Mouse (Mus musculus) T-helper 17 cell (primary cell): ENCODE data around the gene Lyg2.

Experiments
- in situ Hi-C, 2 experiments: fragments of 300-600 bp; cut with MboI, MseI; formaldehyde crosslinking; loops; 1 replicate in 1 of 2; 2 replicates in 1 of 2; pipeline ENCODE4 v1.15.1; 2025; ENCODE audit warnings: high pct_unique_total_duplicates in 2 of 2

Lyg2 gene

DNA sequence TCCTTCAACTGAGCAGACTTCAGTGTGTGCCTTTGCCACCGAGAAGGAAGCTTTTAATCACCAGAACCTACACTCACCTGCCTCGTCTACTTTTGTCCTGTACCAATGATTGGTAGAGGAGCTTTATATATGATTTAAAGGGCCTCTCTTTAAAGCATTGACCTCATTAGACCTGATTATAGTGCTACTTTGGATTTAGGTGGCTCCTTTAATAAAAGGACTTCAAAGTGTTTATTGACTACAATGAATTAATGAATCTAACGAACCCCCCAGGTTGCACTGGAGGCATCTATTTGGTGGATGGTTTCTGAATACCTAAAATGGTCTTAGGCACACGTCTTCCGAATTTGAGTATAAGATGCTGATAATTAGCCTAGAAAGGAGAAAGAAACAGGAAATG lies at the start of gene Lyg2:
Gene Lyg2 (minus strand): TSS at position 101 of the 400 bp plus-strand sequence.
- in situ Hi-C loops = no loop called here

DNA sequence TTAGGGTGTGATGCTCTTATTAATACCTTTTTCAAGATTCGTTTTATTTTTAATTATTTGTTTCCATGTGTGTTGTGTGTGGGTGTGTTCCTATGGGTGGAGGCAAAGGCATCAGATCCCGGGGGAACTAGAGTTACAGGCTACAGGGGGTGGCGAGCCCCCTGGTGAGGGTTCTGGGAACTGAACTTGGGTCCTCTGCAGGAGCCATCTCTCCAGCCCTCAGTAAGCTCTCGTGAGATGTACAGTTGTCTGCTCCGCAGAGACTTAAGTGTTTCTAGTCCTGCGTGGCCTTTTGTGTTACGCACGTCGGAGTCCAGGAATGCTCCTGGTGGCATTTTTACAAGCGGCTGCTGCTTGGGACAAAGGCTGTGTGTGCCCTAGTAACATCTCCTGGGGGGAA lies 49.3 kb upstream of the Lyg2 start:
- in situ Hi-C loops = no loop called here

DNA sequence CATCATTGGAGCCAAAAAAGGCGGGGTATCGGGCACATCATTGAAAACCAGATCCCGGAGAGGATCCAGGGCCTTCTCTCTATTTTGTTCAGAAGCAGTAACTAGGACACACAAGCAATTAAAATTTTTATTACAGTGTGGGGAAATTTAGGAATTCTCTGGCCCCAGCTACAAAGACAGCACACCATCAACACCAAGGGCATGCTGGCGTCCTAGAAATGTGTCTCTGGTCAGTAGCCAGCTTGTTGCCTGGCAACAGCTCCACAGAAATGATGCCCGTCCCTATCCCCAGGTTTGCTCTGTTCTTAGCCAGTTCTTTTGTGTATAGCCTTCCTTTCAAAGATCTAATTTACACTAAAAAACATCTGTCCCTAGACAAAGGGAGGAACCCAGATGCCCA lies 43.2 kb upstream of the Lyg2 start:
- in situ Hi-C loops = no loop called here

DNA sequence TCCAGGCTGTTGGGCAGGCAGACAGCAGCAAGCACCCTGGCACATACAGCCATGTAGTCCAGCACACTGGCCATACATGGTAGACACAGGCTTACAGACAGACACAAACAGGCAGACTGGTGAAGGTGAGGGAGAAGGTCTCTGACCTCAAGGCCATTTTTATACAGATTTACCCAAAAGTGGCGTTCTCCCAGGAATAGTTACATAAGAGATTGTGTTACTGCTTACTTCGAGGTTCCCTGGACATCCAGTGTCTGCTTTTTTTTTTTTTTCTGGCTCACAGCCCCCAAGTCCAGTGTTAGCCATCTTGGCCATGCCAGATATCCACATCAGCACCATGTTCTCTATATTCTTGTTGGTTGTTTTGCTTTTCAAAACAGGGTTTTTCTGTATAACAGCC lies 42.2 kb upstream of the Lyg2 start:
- in situ Hi-C loops = no loop called here

DNA sequence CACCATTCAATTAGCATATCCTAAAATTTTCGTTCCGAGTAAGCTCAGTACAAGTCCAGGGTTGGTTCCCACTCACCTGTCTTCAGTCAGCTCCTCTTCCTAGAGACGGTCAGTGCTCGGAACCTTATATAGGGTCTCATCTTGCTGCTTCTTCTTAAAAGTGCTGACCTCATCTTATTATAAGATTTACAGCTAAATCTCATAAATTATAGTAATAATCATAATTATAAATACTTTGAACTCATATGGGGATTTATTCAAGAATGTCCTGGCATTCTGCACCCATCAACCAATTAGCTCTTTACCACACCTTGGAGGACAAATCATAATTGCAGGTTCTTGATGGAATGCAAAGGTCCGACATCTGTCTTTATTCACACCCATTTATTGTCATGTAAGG lies 41.4 kb upstream of the Lyg2 start, which contains the start of gene Lyg1:
Gene Lyg1 (minus strand): TSS at position 101 of the 400 bp plus-strand sequence.
- in situ Hi-C loops = no loop called here

DNA sequence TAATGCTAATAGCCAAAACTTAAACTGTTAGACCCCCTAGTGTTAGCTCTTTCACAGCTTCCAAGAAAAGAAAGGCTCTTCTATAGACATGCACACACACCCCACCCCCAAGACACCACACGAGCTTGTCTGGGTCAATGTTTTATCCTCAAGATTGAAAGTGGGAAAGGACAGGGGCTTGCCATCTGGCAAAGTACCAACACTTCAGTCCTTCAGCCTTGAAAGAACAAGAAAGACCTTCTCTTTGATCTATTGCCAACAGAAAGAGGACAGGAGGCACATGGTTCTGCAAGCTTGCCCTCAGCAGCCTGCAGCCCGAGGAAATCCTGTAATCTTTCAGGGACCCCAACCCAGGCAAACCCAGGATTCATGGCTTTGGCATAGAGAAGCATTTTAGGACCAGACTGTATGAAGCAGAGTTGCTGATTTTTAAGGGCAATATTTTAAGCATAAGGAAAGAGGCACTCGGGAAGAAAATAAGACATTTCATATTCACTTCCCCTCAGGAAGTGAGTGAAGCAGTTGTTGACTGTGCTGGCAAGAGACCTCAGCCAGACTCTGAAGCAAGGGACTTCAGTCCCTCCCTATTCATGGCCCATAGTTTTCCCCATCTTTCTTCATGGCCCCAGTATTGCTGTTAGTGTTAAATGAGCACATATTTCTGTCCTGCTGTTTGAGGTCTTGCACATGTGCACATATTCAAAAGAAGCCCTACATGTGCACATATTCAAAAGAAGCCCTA lies 40.6 kb upstream of the Lyg2 start:
- in situ Hi-C loops = no loop called here

DNA sequence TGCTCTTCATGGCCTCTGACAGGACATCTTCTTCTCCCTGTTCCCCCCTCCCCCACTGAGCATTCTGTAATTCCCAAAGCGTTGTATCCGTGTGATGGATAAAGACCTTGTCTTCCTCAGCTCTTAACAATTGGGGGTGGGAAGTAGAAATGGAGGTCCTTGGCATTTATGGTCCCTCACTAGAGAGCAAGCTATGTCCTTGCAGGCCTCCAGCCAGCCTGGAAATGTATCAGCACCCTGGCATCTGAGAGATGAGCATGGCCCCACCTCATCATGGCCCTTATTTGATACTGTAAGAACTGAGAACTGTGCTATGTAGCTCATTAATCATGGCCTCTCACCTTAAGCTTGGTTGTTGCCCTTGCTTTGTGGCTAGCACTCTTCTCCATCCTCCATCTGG lies 39.0 kb upstream of the Lyg2 start:
- in situ Hi-C loops = no loop called here

DNA sequence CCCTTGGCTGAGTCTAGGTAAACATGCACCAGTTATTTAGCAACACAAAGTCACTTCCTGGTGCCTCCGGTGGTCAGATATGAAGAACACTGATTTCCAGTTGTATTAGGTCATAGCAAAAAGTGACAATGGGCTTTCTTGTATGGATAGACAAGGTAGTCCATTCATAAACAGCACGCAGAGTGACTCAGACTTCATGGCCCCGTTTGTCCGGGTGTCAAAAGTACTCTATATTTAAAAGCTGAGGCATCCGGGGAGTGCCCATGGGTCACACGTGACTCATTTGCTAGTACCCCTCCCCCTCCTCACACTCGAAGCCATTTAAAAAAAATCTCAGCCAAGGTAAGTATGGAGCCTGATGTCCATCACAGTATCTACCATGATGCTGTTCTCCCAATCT lies 38.5 kb upstream of the Lyg2 start:
- in situ Hi-C loops = no loop called here

DNA sequence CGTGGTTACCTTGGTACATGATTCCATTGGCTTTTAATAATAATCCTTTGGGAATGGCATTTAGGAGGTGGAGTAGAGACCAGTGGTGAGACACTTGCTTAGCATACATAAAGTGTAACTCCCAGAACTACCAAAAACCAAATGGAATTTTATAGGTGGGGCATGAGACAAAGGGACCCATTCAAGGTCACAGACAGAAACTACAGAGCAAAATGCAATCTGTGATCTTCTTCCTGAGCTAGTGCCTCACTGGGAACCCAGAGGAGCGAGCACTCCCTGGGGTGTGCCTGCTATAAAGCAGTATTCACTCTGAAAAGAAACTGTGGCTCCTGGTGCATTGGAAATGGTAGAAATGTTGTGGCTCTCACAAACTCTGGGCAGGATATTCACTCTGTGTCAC lies 32.6 kb upstream of the Lyg2 start:
- in situ Hi-C loops = loop anchor here in 1 of 2 experiments (5.0 to 10.0 kb wide), 2 partner anchors 42 to 1476 kb away; no protein-coding TSS in a partner anchor

DNA sequence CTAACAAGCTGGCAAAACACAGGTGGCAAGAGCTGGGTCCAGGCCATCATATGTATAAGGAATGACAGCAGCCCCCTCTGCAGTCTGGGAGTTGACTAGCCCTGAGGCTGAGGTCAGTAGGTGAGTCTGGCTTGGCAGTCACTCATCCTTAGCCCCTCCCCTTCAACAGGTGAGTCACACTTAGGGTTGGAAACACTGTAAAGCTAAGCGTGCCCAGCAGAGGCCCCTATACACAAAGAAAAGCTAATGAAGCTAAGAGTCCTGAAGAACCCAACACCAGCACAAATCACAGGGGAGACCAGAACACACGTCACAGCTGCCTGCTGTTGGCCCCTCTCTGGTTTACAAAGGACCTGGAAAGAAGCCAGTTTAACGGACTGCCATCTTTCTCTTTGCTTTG lies 15.5 kb upstream of the Lyg2 start:
- in situ Hi-C loops = no loop called here

DNA sequence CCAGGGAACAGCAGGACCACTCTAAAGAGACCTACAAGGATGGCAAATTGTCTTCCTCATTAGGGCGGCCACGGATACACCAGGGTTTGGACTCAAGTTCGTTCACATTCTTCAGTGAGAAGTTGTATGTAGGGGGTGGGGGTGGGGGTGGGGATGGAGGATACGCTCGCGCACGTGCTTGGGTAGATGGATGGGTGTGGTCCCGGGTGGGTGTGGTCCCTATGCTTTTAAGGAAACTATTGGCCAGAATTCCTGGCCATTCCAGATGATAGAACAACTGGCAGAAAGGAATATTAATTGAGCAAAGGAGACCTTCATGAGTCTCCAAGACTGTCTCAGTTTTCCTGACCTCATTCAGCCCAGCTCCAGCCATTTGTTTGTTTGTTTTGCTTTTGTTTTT lies 9.7 kb upstream of the Lyg2 start:
- in situ Hi-C loops = no loop called here

DNA sequence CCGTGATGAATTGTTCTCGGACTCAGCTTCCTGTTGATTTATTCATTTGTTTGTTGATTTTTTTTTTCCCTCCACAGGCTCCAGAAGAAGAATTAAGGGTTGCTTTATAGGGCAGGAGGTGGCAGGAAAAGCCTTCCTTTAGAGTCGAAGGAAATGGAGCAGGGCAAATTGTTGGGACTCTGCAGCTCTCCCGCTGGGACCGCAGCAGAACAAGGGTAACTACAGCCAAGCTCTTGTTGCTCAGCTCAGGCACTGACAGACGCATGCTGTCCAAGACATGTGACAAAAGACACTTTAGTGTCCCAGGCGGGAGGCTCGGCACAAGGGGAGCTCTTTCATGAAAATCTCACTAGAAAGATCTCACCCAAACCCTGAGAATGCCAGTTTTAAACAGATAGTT lies 6.2 kb upstream of the Lyg2 start:
- in situ Hi-C loops = no loop called here

DNA sequence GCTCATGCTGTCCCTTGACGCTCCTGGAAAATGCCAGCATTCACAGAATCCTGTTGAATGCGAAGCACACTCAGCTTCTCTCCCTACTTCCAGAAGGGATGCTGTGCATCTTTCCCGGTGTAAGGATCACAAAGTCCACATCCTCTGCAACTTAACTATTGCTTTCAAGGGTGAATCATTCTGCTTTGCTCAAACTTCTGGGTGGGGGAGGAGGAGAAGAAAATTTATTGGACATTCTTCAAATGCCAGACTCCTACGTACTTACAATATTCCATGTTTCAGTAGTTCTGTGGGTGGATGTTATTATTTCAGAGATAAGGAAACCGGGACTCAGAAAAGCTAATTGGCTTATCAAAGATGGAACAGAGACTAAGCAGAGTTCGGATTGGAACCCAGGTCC lies 1.8 kb upstream of the Lyg2 start:
- in situ Hi-C loops = no loop called here

DNA sequence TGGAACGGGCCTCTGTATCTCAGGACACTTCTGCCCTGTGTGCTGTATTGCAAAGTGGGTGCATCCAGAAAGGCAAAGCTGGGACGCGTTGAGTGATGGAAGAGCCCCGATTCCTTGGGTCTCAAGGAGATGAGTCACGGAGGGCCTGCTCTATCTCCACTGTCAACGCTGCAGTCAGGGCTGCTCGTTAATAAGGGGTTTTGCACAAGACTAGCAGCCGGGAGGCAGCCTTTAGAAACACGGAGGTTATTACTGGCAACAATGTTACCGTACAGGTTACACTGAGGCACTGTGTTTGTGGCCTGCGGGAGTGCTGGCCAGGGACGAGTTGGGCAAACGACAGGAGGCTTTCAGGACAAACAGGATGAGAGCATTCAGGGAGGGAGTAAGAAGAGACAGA lies 1.4 kb upstream of the Lyg2 start:
- in situ Hi-C loops = no loop called here

DNA sequence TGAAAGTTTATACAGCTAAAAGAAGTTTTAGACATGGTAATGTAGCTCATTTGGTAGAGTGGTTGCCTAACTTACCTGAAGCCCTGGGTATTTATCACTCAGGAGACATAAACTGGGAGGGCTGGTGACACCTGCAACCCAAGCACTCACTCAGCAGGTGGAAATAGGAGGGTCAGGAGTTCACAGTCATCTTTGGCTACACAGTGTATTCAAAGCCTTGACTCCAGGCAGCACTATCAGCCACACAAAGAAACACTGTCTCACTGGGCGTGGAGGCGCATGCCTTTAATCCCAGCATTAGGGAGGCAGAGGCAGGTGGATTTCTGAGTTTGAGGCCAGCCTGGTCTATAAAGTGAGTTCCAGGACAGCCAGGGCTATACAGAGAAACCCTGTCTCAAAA lies 3.5 kb downstream of the Lyg2 start:
- in situ Hi-C loops = no loop called here

DNA sequence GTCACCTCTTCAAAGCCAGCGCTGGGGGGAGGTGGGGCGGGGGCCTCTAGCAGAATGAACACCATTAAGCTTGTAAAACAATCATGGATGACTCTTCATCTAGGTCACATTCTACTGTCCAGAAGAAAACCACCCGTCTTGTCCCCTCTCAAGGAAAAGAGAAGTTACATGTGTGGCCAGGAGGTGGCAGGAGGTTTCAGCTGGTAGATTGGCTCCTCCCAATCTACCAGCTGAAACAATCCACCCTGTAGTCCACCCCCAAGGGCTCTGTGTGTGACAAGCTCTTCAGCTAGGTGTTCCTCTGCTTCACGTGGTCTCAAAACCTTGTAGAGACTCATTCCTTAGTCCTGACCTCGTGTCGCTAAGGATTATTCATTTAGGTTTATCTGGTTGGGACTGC lies 13.1 kb downstream of the Lyg2 start:
- in situ Hi-C loops = no loop called here

DNA sequence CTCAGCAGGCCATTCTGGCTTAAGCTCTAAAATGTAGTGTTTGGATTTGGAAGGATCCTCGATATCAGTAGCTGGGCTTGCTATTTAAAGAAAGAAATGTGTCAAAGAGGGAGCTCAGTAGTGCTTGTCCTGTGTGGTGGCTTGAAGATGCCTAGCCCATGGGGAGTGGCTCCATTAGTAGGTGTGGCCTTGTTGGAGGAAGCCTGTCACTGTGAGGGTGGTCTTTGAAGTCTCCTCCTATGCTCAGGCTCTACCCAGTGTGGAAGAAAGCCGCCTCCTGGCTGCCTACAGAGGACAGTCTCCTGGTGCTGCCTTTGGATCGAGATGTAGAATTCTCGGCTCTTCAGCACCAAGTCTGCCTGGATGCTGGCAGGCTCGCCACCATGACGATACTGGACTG lies 16.0 kb downstream of the Lyg2 start:
- in situ Hi-C loops = no loop called here

DNA sequence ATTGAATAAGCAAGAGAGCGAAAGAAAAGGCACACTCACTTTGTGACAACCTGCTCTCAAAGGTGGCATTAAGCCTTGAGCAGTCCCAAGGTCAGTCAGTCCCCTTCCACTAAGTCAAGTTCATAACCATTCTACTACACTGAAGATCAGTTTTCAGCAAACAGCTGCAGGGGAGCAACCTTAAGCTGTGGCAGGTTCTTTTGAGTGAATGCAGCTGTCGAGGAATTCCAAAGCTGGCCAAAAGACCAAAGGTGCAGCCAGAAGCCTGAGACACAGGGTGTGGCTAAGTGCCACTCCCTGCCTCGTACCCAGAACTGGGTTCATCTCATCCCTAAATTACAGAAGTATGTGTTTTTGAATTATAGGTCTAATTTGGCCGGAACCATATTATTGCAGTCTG lies 16.5 kb downstream of the Lyg2 start:
- in situ Hi-C loops = no loop called here

DNA sequence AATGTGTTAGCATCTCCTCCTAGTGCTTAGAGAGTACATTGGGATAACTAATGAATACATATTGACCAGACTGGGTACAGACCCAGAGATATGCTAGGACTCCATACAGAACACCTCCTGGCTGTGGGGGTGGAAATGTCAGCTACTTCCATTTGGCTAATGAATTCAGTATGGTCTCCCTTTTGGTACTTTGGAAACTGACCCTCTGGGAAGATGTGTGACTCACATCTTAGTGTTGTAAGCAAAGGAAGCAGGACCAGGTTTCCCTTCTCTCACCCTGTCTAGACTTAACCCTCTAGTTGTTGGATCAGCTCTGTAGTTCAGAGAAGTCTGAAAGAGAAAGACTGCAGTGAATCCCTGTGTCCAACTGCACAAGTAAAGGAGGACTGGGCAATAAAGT lies 21.7 kb downstream of the Lyg2 start:
- in situ Hi-C loops = no loop called here

DNA sequence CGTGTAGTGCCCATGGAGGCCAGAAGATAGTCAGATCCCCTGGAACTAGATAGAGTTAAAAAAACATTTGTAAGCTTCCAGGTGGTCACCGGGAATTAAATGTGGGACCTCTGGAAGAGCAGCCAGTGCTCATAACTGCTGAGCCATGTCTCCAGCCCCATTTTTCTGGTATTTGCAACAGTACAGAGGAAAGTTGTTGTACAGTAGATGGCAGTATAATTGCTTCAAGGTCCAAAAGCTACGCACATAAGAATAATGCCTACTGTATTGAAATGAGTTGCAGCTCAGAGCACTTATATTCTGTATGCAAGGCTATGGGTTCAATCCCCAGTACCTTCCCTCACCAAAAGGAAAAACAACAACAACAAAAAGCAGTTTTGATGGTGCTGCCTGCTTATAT lies 24.9 kb downstream of the Lyg2 start:
- in situ Hi-C loops = no loop called here

DNA sequence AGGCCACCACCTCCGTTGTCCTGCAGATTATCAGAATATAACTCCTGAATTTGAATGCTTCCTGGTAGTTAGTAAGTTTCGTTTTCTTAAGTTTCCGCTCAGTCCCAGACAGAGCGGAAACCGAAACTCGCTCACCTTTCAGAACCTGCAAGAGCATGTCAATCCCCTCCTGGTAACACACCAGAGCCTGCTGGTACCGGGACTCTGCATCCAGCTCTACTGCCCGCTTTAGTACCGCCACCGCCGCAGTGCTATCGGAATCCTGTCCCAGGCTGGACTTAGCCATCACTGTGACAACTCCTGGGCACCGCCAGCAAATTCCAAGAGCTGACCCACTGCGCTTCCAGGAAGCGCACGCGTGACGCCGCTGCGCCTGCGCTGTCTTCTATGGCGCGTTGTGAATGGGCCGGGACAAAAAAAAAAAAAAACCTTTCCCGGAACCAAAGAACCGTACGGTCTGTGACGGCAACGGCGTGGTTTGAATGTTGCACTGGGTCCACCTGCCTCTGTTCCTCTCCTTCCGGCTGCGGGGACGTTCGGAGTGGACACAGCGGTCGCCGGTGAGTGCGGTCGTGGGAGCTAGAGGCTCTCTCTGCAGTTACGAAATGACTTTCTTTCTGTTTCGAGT lies 26.2 kb downstream of the Lyg2 start, which contains the start of the genes Mitd1 and Mrpl30:
Gene Mitd1 (minus strand): TSS at position 387 of the 628 bp plus-strand sequence.
Gene Mrpl30 (plus strand): TSS at position 453 of the 628 bp plus-strand sequence.
- in situ Hi-C loops = no loop called here

DNA sequence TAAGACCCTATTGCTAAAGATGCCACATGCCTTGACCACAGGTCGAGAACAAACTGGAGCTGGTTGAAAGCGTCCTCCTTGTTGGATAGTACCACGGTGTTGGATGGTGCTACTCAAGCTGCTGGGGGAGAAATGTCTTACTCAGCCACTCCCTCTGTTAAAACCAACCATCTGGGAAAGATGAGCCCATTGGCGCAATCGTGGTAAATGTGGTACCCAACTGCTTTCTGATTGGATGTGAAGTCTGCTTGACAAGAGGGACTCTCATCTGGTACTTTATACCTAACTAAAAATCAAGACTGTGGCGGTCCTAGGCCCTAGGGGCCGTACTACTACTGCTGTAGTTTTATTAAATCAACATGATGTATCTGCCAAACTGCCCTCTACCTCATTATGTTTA lies 27.1 kb downstream of the Lyg2 start:
- in situ Hi-C loops = no loop called here

DNA sequence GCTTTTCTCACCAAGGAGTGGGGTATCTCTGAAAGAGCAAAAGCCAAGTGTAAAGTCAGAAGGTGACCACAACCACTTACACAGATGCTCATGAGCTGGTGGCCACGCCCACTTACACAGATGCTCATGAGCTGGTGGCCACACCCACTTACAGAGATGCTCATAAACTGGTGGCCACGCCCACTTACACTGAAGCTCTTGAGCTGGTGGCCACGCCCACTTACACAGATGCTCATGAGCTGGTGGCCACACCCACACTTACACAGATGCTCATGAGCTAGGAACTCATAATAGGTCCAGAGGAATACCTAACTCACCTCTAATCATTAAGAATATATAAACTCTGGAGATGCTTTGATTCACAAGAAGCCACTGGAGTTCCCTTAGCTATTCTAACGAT lies 31.8 kb downstream of the Lyg2 start:
- in situ Hi-C loops = no loop called here
